Comparison of ENCODE assay signal across 7 mouse cellular contexts in genomic region chr7:133928981-133929380, GRCm38 (mm10).
"Had no signal": no experiment of that assay in that cellular context is flagged by ENCODE, and none has a peak within 500 bp of the region (broad histone marks: within the 10 kb centered on the region; RNA-seq: fewer than 3 reads in every experiment).

No protein-coding gene starts in this region.

- H3K4me3 ChIP-seq: left cerebral cortex, adult 2 months; limb, embryonic 12.5 days; midbrain, embryonic 13.5 days had no signal

- H3K27ac ChIP-seq: left cerebral cortex, adult 2 months; limb, embryonic 12.5 days; liver, embryonic 14.5 days; midbrain, embryonic 13.5 days had no signal

- DNase-seq: lung, adult 18-20 months; spleen, adult 18-20 months; thymus, postnatal 4 days had no signal
